In genomic region chr5:74155860-74156351, GRCm38 (mm10) we compare ENCODE assay signal across 15 mouse cellular contexts. TPM values are rescaled to one million over a fixed set of nuclear protein-coding genes. Genes with fewer than 3 reads are reported as not detected.
DNase-seq lines count a peak whose midpoint lies in the region; ATAC-seq lines count a peak whose summit lies in the region.
"Had no signal": no experiment of that assay in that cellular context is flagged by ENCODE, and none has a peak within 500 bp of the region (broad histone marks: within the 10 kb centered on the region; RNA-seq: fewer than 3 reads in every experiment).

No protein-coding gene starts in this region.

- H3K27ac ChIP-seq in forebrain, embryonic 10.5 days = 0 out of 2 replicates have a peak overlapping the region, but pooled peaks have one; percentile 8
- H3K27ac ChIP-seq in forebrain, embryonic 12.5 days = no peak overlapping the region
- H3K27ac ChIP-seq in hindbrain, embryonic 16.5 days (ENCODE audit: low read depth, low read length) = no peak overlapping the region
- H3K27ac ChIP-seq in neural tube, embryonic 14.5 days (ENCODE audit: low read depth, low read length) = no peak overlapping the region
- H3K27ac ChIP-seq: forebrain, embryonic 15.5 days; liver, embryonic 13.5 days; stomach, embryonic 15.5 days had no signal

- peak; percentile 46 for DNase-seq in forebrain, embryonic 10.5 days (ENCODE audit: extremely low spot score, low spot score)
- peak; percentile 24 for DNase-seq in left cerebral cortex, postnatal 4 days
- no peak for DNase-seq in left cerebral cortex, adult 9 months (ENCODE audit: low spot score in 2 of 2)
- DNase-seq in right cerebral cortex, postnatal 25 days = no peak
- no peak for DNase-seq in adipocyte (ENCODE audit: low spot score)
- DNase-seq: B cell, adult 2 months; heart, postnatal 10 days; kidney, adult 9 months; liver, embryonic 13.5 days had no signal

- H3K4me2 ChIP-seq in forebrain, embryonic 12.5 days = no peak overlapping the region
- no peak overlapping the region for H3K4me2 ChIP-seq in hindbrain, embryonic 16.5 days (ENCODE audit: low read length)
- no peak overlapping the region for H3K4me2 ChIP-seq in neural tube, embryonic 14.5 days (ENCODE audit: low read depth, low read length)
- H3K4me2 ChIP-seq: forebrain, embryonic 15.5 days; liver, embryonic 13.5 days; stomach, embryonic 15.5 days had no signal

- intact Hi-C loops in left cerebral cortex, postnatal 4 days (cut with DNase I) = no loop called here

- no peak overlapping the region for H3K9ac ChIP-seq in forebrain, embryonic 12.5 days
- no peak overlapping the region for H3K9ac ChIP-seq in hindbrain, embryonic 16.5 days (ENCODE audit: low read depth, low read length)
- no peak overlapping the region for H3K9ac ChIP-seq in neural tube, embryonic 14.5 days (replicated peaks; ENCODE audit: low read depth, low read length)
- H3K9ac ChIP-seq: forebrain, embryonic 15.5 days; liver, embryonic 13.5 days; stomach, embryonic 15.5 days had no signal

- ATAC-seq in forebrain, embryonic 12.5 days (ENCODE audit: low FRiP score) = no peak
- ATAC-seq in hindbrain, embryonic 16.5 days = peak; percentile 45; the same call in 1 of the 2 replicates
- ATAC-seq in neural tube, embryonic 14.5 days (ENCODE audit: low read depth) = peak; percentile 54; the same call in 1 of the 2 replicates
- ATAC-seq: forebrain, embryonic 15.5 days had no signal

- WGBS in forebrain, embryonic 10.5 days = 65% methylated on average over 7 of the region's 7 CpGs
- WGBS in forebrain, embryonic 12.5 days = 78% methylated on average over 7 of the region's 7 CpGs
- 37% methylated on average over 7 of the region's 7 CpGs for WGBS in hindbrain, embryonic 16.5 days
- 31% methylated on average over 7 of the region's 7 CpGs for WGBS in neural tube, embryonic 14.5 days

- H3K4me3 ChIP-seq in forebrain, embryonic 10.5 days = no peak overlapping the region
- no peak overlapping the region for H3K4me3 ChIP-seq in forebrain, embryonic 12.5 days (replicated peaks)
- no peak overlapping the region for H3K4me3 ChIP-seq in hindbrain, embryonic 16.5 days (ENCODE audit: low read length)
- no peak overlapping the region for H3K4me3 ChIP-seq in neural tube, embryonic 14.5 days (ENCODE audit: low read depth, low read length)
- H3K4me3 ChIP-seq: forebrain, embryonic 15.5 days; liver, embryonic 13.5 days; stomach, embryonic 15.5 days had no signal

- H3K27me3 ChIP-seq in forebrain, embryonic 10.5 days (ENCODE audit: poor library complexity, severe bottlenecking) = no peaks in the 10 kb centered on the region
- H3K27me3 ChIP-seq in forebrain, embryonic 12.5 days = no peaks in the 10 kb centered on the region
- no peaks in the 10 kb centered on the region for H3K27me3 ChIP-seq in hindbrain, embryonic 16.5 days (replicated peaks; ENCODE audit: control insufficient read depth, insufficient read depth, low read length)
- no peaks in the 10 kb centered on the region for H3K27me3 ChIP-seq in neural tube, embryonic 14.5 days (ENCODE audit: control insufficient read depth, insufficient read depth, low read length)
- H3K27me3 ChIP-seq: forebrain, embryonic 15.5 days; liver, embryonic 13.5 days; stomach, embryonic 15.5 days had no signal

- 0 out of 2 replicates have a peak, but pooled peaks cover 4% of the 10 kb centered on the region for H3K9me3 ChIP-seq in forebrain, embryonic 10.5 days
- no peaks in the 10 kb centered on the region for H3K9me3 ChIP-seq in forebrain, embryonic 12.5 days
- H3K9me3 ChIP-seq in hindbrain, embryonic 16.5 days (ENCODE audit: control insufficient read depth, low read length) = no peaks in the 10 kb centered on the region
- no peaks in the 10 kb centered on the region for H3K9me3 ChIP-seq in neural tube, embryonic 14.5 days (ENCODE audit: control insufficient read depth, low read length)
- H3K9me3 ChIP-seq: forebrain, embryonic 15.5 days; G1E; liver, embryonic 13.5 days; stomach, embryonic 15.5 days had no signal

- no peaks in the 10 kb centered on the region for H3K36me3 ChIP-seq in forebrain, embryonic 10.5 days (replicated peaks)
- H3K36me3 ChIP-seq in forebrain, embryonic 12.5 days (replicated peaks) = no peaks in the 10 kb centered on the region
- H3K36me3 ChIP-seq in hindbrain, embryonic 16.5 days (ENCODE audit: control insufficient read depth, insufficient read depth, low read length) = no peaks in the 10 kb centered on the region
- no peaks in the 10 kb centered on the region for H3K36me3 ChIP-seq in neural tube, embryonic 14.5 days (ENCODE audit: control insufficient read depth, insufficient read depth, low read length)
- H3K36me3 ChIP-seq: forebrain, embryonic 15.5 days; G1E; liver, embryonic 13.5 days; stomach, embryonic 15.5 days had no signal

- peaks cover 36% of the 10 kb centered on the region for H3K4me1 ChIP-seq in forebrain, embryonic 10.5 days
- 0 out of 2 replicates have a peak, but pooled peaks cover 3% of the 10 kb centered on the region for H3K4me1 ChIP-seq in forebrain, embryonic 12.5 days
- H3K4me1 ChIP-seq in hindbrain, embryonic 16.5 days (ENCODE audit: control insufficient read depth, insufficient read depth, low read depth, low read length) = no peaks in the 10 kb centered on the region
- H3K4me1 ChIP-seq in neural tube, embryonic 14.5 days (ENCODE audit: control insufficient read depth, insufficient read depth, low read length) = no peaks in the 10 kb centered on the region
- H3K4me1 ChIP-seq: forebrain, embryonic 15.5 days had no signal

RNA-seq across cellular contexts. Expression of gene Rasl11b, which starts 39.2 kb away (rescaled TPM):
- polyA plus RNA-seq in forebrain, embryonic 10.5 days (2016; fragmentation: Nextera tagmentation; extraction: Ambion mirVana) = 27.5 and 29.2 TPM in 2 replicates
- polyA plus RNA-seq in forebrain, embryonic 12.5 days (2016; fragmentation: Nextera tagmentation; extraction: Ambion mirVana) = 29.1 and 31.5 TPM in 2 replicates
- total RNA-seq in left cerebral cortex, postnatal 4 days (2021) = 10 to 100 TPM; 42.7 to 50.6 TPM
- polyA plus RNA-seq in hindbrain, embryonic 16.5 days (2015; fragmentation: Nextera tagmentation; extraction: Ambion mirVana) = 19.9 and 20.7 TPM in 2 replicates
- 9.9 and 14.9 TPM in 2 replicates for polyA plus RNA-seq in neural tube, embryonic 14.5 days (2014; fragmentation: Nextera tagmentation; extraction: Ambion mirVana)

Comparison
In these comparisons a context has a peak if more than half of its experiments do, and no peak if none do; other contexts are left out.
1. DNase-seq: peak in forebrain, embryonic 10.5 days (single experiment) and left cerebral cortex, postnatal 4 days (single experiment); none in left cerebral cortex, adult 9 months (0 of 2), right cerebral cortex, postnatal 25 days (single experiment) and adipocyte (single experiment).